Mouse (Mus musculus) c-Kit-negative CD71-positive TER-119-positive erythroid progenitor cells, embryonic 14.5 days (primary cell): ENCODE results near the gene Strada.

ENCODE experiments used
- DNase-seq: peaks from one replicate; pipeline ENCODE4 v3.0.0-alpha.2; 2013; ENCODE audit warnings: low read depth, low spot score

Gene Strada

DNA sequence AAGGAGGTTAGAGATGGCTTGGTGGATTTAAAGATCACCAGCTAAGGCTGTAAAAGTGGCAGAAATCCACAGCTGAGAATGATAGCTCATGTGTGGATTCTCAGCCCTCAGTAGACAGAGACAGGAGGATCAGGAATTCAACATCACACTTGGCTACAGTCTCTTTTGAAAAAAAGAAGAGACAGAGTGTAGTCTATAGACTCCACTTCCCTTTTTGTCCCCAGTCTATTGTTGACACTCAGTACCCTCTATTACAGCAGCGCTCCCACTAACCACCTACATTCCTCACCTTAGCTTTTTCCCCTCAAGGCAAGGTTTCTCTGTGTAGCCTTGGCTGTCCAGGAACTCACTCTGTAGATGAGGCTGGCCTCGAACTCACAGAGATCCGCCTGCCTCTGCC lies 10.3 kb downstream of the Strada start:
- no peak for DNase-seq

DNA sequence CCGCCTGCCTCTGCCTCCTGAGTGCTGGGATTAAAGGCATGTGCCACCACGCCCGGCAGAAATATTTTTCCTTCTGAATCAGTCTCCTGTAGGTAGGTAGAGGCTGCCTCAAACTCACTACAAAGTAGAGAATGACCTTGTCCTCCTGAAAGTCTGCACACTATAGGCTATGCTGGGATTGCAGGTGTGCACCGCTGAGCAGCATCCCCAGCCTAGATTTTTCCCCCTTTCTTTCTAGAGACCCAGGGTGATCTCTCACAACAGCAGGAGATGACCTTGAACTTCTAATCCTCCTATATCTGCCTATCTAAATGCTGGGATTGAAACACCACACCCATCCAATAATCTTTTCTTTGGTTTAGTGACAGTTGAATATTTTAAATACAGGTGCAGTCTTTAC lies 14.6 kb downstream of the Strada start:
- no peak for DNase-seq

DNA sequence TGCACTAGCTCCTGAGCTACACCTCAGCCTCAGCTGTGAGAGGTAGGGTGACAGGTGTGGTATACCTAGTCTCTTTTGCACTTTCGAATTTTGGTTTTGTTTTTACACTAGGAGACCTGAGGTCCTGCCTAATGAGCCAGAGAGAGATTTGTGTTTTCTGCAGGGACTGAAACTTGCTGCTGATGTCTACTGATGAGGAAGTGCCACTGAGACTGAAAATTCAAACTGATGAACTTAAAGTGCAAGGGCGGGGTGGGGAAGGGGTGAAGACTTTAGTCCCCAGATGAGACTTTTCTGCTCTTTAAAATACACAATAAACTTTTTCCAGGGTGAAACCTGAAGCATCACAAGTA lies 21.5 kb downstream of the Strada start:
- DNase-seq, result no peak

DNA sequence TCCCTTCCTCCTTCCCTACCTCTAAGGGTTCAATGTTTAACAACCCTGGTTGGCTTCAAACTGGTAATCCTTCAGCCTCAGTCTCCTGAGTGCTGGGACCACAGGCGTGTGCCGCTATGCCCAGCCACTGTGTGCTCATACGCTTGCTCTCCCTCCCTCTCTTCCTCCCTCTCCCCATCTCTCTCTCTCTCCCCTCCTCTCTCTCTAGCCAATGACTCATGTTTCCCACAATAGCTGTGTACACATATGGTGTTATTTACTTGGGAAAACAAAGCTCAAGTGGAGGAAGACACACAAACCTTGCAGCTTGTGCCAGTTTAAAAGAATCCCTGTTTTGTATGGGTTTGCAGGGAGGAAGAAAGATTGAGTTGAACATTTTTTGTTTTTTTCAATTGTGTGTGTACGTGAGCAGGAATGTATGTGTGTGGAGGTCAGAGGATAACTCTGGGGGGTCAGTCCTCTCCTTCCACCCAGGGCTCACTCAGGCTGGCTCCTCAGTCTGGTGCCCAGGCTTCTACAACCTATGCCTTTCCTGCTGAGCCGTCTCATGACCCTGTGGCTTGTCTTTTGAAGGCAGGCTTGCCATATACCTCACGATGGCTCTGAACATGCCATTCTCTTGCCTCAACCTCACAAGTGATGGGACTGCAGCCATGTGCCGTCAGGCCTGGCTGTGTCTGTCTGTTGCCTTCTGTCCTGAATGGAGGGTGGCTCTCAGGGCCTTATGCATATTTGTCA lies 22.1 kb downstream of the Strada start:
- no peak for DNase-seq

DNA sequence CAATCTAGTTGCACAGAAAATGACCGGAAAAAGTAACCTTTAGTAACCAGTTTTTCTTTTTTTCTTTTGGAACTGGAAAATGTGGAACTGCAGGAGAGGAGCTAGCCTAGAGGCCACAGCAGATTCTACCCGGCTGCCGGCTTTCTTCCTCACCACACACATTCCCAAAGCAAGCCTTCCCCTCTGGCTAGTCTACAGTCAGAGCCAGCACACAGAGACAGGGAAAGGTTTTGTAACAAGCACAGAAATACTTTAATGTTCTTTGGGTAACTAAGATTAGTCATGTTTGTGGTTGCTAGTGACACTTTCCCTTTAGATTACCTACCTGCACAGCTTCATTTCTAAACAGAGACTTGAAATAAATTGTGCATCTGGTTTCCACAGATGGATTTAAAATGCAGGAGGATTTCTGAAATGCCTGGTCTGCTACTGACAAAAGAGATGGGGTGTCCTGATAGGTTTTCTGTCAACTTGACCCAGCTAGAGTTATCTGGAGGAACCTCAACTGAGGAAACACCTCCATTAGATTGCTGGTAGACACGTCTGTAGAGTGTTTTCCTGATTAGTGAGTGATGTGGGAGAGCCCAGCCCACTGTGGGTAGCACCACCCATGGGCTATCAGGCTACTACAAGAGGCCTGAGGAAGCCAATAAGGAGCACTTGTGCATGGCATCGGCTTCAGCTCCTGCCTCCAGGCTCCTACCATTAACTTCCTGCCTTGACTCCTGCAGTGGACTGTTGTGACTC lies 23.8 kb downstream of the Strada start:
- DNase-seq, result no peak

DNA sequence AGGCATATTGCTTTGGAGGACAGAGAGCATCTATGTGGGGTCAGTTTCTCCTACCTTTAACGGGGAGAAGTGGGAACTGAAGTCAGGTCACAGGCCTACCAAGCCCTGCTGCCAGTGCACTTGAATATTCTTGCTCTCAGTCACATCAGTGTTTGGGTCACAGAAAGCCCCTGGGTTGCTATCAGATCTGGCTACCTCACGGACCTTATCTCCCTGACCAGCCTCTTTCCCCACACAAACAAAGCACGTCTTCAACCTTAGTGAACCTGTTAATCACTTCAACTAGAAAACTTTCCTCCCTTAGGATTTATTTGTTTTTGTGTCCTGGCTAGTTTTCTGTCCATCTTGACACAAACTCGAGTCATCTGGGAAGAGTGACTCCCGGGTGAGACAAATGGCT lies 25.6 kb downstream of the Strada start:
- no peak for DNase-seq

DNA sequence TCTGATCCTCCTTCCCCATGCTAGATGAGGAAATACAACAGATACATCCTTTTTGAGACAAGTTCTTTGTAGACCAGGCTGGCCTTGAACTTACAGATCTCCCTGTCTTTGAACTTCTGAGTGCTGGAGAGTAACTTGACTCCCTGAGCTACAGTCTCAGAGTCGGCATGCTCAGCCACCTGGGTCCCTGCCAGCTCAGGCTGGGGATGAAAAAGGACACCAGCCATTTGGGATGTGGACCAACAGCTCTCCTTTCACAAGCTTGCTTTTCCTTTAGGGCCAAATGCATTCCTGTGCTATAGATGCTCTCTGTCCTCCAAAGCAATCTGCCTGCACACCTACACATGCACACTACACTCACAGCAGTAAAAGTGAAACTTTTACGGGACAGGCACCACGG lies 26.9 kb downstream of the Strada start:
- DNase-seq, result no peak

DNA sequence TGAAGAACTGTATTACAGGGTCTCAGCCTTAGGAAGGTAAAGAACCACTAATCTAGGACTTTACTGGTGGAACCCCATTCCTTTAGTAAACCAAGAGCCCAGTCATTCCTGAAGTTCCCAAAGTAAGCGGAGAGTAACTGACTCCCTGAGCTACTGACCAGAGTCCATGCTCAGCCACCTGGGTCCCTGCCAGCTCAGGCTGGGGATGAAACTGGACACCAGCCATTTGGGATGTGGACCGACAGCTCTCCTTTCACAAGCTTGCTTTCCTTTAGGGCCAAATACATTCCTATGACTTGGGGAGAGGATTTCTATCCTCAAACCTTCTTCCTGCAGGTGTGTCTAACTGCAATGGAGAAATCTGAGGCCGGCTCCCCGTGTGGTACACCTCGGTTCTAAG lies 27.6 kb downstream of the Strada start:
- DNase-seq, result no peak

DNA sequence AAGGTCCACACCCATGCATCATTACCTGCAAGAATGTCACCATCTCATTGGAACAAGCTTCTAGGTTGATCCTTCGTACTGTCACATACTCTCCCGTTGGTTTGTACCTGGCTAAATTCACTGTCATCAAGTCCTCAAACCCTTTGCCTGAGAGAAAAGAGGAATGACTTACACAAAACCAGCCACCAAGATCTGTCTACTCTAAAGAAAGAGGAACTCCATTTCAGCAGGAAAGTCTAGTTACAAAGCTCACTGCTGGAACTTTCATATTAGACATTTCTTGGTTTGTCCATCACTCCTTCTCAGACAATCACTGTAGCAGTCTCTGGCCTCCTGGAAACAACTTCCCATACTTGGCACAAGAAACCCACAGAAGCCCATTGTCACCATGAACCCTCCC lies 28.7 kb downstream of the Strada start:
- DNase-seq, result no peak

DNA sequence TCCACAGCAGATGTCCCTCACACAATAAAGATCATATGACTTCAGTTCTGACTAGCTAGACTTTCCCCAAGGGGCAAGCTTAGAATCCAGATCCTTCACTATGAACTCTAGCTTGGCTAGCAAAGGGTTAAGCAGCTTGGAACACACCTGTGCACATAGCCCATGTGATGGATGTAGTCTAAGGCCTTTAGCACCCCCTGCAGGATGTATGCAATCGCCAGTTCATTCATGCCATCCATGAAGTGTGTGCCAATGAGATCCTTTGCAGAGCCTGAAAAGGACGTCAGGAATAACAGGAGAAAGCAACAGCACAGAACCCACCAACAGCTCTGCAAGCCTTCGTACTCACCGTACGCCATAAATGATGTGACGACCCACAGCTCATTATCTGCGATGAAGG lies 31.2 kb downstream of the Strada start:
- no peak for DNase-seq

DNA sequence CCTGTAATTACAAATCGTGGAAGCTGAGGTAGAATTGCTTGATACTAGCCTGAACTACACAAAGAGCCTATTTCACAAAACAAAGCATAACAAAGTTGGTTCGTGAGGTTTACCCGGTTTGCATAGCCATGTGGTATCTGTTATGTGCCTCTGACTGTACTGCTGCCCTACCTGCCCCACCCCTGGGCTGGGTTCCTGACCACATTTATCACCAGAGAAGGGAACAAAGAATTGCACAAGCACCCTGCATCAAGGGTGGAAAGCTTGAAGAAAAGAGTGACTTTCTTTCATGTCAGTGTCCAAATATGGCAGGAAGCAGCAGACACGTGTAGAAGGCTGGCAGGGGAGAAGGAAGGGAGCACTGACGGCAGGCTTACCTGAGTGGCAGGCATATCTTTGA lies 34.5 kb downstream of the Strada start:
- DNase-seq, result no peak

DNA sequence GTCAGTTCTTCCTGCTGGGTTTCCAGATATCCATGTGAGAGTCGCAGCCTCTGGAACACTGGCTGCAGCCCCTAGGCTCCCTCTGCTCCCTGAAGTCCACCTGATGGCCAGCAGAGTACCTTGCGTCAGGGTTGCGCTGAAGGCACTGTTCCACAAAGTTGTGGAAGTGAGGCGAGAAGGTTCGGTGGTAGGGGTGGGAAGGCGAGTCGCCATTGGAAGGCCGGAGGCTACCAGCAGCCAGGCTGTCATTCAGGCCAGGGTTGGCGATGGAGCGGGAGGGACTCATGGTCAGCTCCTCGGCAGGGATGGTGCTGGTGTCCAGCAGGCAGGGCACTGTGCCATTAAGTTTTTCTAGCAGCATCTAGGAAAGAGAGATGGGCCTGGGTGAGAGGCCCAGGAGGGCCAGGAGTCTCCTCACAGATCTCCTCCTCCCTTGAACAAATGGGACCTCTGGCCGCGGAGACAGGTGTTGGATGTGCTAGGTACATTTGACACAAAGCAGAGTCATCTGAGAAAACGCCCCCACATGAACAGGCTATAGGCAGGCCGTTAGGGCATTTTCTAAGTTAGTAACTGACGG lies 37.3 kb downstream of the Strada start:
- no peak for DNase-seq

DNA sequence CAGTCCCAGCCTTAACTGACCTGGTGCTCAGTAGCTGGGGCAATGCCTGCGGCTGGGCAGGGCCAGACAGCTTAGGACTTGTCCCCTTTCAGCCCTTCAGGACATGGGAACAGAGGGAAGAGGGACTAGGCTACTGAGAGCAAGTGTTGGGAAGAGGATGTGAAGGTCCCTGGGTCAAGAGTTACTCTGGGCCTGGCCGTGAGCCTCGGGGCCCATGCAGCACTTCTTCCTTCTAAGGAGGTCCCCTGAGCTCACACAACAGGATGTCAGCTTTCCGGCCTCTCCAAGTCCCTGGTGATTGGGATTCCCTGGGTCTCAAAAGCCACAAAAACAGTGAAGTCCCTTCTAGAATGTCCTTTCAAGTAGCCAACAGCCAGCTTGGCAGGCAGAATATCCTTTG lies 38.4 kb downstream of the Strada start:
- no peak for DNase-seq

DNA sequence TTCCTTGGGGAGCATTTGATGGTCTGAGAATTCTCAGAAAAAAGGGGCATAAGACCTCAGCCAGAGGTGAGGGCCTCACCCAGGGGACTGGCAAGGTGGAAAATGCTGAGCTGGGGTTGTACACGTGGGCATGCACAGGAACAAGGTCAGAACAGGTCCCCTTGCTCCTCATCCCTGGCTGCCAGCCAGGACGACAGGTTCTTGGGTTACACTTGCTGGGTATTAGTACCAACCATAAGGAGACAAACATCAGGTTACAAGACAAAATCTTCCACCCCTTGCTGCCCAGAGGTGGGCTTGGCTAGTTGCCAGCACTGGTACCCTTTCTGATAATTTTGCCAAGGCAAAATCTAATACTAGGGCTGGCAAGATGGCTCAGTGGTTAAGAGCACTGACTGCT lies 39.7 kb downstream of the Strada start:
- no peak for DNase-seq

DNA sequence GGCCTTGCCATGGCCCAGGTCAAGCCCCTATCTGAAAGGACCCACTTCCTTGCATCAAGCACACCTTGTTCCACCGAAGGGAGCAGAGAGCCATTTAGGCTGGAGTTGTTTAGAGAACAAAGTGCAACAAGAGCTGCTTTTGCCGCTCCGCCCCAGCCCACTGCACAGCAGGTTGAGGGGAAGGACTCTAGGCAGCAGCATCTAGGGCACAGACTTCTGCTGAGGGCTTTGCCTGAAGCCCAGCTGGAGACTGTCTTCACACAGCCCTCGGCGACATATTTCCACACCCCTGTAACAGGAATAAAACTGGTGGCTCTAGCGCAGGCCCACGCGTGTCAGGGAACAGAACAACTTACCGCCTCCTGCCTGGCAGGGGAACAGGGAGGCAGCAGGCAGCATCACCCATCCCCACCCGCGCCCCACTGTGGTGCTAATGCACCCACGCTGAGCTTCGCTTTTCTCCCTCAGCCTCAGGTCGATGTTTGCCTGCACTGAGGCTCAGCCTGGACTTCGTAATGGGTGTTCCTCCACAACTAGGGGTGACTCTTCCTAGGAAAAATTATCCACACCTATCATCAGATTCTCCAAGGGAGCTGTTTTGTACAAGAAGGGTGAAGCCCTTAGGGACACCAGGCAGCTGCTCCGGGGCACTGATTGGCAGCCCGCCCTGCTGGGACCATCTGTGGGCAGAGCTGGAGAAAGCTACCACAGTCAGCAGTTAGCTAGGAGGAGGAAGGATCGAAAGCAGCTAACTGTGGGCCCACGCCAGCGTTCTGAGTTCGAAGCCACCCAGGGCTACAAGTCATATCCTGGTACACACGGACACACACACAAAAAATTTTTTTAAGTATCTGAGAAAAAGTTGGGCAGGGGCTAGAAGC lies 40.9 kb downstream of the Strada start, which contains the start of the genes Gm10840 and Limd2:
Gene Gm10840 (plus strand): TSS at position 10 of the 881 bp plus-strand sequence.
Gene Limd2 (minus strand): TSS at position 20 of the 881 bp plus-strand sequence.
- DNase-seq, result no peak

DNA sequence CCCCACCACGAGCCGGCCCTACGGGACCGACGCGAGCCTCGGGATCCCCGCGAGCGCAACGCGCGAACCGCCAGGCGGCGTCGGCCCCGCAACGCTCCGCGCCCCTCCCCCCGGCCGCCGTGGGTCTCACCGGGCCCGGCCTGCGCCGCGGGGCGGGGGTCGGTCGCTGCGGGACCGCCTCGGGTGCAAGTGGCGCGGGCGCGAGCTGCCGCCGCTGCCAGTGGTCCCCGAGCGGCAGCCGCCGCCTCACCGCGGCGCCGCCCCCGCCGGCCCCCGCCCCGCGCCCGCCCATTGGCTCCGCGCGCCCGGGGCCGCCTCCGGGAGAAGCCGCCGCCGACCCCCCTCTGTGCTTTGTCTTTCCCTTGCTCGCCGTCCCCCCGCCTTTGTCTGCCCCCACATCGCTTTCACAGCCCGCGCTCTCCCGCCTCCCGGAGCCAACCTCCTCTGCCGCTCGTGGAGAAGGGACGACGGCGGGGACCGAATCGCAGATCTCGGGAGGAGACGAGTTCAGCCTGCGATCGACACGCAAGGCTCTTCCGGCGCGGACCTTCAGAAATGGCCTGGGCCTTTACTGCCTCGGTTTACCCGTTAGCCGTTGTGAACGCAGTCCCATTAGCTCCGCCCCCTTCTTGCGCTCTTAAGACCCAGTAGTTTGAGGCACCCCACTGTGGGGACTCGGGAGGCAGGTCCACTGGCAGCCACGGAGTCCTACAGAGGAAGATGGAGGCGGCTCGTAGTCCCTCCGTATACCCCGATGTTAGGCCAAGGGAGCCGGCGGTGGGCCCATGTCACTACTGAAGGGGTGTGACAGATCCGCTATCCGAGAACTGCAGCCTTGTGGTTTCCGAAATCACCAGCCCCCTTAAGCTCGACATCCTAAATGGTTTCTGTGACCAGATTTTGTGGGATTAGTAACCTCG lies 41.8 kb downstream of the Strada start:
- no peak for DNase-seq

DNA sequence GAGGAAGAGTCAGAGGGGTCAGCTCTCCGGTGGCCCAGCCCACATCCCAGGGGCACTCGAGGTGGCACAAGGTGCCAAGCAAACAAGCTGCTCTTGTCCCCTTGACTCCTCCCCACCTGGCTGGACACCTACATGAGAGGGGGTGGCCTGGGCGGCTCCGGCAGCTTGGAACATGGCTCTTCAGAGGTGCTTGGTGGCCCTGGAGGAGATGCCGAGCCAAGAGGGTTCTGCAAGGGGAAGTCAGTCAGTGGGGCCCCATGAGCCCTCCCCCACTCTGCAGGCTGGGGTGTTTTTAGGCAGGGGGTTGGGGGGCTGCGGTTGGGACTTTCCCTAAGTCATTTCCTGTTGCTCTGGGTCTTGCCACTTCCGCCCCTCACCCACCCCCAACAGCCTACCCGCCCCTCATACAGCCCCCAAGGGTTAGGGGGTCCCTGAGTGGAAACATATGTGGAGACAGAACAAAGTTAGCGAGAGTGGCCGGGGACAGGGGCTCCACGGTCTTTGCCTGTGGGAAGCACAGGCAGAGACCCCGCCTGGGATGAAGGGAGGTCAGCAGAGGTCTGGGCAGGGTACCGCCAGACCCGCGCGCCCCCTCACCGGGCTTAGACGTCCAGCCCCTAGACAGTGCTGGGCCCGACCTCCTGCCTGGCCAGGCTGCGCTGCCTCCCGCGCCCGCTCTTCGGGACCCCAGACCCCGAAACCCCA lies 42.6 kb downstream of the Strada start:
- no peak for DNase-seq

DNA sequence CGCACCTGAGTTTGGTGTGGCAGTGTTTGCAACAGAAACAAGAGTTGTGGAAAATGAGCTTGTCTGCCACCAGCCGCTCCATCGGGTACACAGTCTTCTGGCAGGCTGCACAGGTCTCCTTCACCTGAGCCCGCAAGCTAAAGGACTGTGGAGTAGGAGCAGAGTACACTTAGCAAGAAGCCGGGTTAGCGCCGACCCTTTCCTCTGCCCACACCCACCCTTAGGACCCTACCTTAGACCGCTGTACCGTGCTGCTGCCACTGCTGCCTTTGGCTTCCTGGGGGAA lies 43.1 kb downstream of the Strada start:
- DNase-seq, result no peak

DNA sequence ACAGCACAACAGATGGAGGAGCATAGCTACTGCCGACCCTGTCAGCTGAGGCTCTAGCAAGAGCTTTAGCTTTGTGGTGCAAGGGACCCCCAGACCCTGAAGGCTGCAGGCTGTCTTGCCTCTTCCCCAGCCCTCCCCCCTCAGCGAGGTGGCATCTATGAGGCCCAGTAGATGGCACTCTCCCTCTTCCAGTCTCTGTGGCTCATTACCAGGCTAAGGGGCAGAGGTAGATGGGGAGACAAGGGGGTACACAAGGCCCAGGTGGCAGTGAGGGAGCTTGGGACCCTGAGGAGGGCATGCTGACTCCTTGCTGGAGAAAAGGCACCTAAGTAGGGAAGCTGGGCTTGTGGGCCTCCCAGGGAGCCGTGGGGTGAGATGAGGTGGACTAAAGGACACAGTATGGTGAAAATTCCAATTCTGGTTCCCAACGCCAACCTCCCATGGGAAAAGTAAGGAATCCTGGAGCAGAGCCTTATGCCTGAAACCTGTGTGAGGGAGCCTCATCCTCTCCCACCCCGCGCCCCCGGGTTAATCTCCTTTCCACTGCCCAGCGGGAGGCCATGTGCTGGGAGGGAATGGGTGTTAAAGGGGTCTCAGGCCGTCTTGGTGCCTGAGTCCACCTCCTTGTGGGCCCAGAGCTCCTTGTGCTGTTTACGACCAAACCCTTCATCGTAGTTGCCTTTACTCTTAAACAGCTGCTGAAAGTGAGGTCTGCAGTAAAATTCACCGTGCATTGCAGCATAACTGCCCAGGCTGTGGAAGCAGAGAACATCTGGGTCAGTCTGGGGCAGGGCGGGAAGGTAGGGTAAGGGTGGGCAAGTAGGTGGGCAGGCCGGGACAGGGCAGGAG lies 43.7 kb downstream of the Strada start:
- no peak for DNase-seq

DNA sequence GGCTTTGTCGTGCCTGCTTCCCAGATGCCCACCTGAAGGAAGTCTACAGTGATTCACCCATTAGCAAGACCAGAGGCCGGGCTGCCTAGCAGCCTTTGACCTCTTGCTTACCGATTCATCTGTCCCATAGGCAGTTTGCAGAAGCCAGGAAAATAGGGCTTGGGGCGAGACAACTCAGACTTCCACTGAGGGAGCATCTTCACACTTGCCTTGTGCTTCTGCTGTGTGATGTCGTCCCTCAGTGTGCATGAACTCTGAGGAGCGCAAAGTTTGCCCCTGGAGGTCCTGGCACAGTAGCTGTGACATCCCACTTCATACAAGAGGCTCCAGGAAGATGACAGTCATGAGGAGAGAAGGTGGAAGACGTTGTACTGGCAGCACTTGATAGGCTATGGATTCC lies 44.8 kb downstream of the Strada start:
- no peak for DNase-seq
